Mouse (Mus musculus): ENCODE measurements around the gene Gsdma. TPM values are rescaled to one million over a fixed set of nuclear protein-coding genes. Genes with fewer than 3 reads are reported as not detected.
"Not testable (repeated sequence)": the region's sequence is repeated elsewhere in the genome, so short reads cannot be mapped to it uniquely, and the experiment has no call there.

Gsdma gene
- total RNA-seq, 4 experiments from 2014 or later = not detected

DNA sequence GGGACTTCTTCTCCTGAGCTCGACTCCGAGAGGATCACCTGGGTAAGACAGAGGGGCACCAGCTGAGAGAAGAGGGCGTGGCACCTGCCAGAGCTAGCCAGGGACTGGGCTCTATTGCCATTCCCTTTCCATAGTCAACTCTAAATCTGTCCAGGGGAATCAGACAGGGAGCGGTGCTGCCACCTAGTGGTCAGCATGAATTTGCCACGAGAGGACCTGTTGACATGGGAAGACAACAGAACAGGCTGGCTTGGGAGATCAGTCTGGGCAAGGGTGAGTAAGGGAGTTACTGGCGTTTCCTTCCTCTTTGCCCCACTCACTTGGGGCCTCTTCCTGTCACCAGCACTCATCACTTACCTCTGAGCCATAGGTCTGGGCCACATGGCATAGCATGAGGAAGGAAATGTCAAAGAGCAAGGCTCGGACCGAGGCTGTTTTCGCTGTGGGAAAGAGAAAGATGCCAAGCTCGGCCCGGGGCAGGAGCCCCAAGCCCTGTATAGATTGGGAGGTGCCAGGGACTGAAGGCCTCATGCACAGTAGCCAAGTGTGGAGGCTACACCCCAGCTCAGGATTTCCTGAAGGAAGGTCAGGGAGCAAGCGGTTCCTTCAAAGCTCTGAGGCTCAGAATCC lies 46.4 kb downstream of the Gsdma start:
- peak; percentile 60 for DNase-seq

DNA sequence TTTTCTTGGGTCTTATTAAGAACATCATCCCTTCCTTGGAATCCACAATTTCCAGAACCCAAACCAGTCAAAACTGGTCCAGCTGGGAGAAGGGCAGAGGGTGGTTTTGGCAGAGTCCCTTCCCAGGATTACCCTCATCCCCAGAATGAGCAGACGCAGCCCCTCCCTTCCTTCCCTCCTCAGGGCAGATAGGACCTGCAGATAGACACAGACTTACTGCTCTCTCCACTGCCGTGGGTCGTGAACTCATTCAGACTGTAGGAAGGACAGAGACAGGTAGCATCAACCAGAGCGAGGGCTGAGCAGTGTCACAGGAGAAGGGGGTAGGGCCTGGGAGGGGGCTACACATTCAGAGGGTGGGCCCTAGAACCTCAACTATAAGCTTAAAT lies 46.9 kb downstream of the Gsdma start:
- DNase-seq = no peak

DNA sequence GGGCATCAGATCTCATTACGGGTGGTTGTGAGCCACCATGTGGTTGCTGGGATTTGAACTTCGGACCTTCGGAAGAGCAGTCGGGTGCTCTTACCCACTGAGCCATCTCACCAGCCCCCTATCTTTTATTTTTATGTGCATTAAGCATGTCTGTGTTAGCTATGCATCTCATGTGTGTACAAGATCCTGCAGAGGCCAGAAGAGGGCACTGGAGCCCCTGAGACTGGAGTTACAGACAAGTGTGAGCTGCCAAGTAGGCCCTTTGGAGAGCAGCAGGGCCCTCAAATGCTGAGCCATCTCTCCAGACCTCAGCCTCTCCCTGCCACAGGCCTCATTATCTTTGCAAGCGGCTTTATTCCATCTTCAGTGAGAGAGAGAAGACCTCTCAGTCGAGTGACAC lies 47.9 kb downstream of the Gsdma start:
- DNase-seq = not testable (repeated sequence)

DNA sequence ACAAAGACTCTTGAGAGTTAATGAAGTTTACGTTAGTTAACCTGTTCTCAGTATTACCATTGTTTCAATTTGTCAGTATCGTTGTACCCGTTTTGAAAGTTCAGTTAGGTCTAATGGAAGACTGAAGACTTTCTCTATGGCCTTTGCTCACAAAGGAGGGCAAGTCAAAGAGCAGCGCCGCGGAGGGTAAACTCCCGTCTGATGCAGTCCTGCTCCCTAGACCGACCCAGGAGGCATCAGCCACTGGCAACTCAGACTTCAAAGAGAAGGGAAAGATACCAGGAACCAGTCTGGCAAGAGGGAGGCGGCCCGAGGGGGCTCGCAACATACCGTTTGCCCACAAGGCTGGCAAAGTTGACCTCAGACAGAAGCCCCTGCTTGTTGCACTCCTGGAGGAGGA lies 49.6 kb downstream of the Gsdma start:
- DNase-seq = no peak

DNA sequence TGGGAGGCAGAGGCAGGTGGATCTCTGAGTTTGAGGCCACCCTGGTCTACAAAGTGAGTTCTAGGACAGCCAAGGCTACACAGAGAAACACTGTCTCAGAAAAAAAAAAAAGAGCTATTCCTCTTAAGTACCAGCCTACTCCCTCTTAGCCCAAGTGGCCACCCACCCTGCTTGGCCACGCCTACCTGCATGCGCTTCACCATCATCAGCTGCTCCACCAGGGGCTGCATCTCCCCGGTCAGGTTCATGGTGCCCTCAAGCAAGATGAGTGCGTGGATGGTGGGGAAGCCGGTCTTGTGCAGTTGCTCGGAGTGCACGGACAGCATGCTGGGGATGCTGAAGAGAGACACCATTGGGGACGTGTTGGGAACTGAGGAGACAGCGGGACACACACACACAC lies 51.8 kb downstream of the Gsdma start:
- DNase-seq = no peak

DNA sequence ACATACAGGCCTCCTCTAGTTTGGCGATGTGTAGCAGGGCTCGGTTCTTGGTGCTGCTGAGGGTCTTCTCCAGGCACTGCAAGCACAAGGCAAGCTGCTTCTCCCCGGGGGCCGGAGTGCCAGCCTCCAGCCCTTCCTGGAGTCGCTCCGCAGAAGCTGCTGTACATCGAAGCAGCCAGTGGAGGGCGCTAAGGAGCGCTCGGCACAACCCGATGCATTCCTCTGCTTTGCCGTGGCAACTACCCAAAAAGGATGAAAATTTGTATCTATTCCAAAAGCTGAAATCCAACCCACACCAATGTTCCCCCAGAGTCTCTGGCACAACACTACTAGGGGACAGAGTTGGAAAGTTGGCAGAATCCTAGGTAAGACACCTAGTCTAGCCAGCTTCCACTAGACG lies 53.8 kb downstream of the Gsdma start:
- peak; percentile 62 for DNase-seq

DNA sequence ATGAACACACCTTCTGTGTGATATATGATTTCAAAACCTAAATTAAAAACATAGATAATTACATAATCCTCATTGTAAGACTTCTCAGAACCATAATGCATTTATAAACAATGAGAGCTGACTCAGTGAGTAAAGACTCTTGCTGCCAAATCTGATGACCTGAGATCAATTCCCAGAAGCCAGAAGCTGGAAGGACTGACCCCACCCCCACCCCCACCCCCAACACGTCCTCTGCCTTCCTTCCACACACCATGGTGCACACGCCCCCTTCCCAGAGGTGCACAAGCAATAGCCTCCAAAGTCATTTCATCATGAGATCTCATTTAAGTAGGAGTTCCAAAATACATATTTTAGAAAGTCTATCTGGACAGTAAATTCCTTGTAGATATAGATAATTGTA lies 56.6 kb downstream of the Gsdma start:
- no peak for DNase-seq

DNA sequence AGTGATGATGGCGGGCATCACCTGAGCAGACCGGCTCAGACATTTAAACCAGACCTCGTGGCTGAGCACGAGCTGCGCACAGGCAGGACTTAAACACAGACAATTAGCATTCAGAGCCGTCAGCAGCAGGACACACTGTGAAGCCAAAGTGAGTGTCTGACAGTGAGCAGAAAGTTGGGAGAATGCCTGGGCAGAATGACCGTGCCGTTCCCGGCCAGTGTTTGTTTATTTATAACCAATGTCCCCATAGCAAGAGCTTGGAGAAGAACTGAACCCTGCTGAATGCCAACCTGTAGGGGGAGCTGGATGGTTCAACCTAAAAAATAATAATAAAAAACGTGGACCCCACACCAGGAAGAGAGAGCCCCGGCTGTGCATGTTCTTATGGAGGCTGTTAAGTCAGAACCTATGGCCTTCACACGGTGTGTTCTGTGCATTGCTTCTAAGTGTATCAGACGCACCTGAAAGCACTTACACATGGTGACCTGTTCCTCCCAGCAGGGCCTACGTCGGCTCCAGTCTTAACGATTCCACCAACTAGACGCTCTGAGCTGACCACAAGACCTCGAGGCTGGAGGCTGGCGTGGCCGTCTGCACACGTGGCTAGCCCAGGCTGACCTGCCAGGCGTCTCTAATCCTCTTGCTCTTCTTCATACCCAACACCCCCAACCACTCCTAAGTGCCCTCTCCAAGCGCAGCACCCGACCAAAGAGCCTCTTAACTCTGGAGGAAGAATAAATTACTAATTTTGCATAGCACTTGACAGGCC lies 57.5 kb downstream of the Gsdma start:
- DNase-seq = no peak

DNA sequence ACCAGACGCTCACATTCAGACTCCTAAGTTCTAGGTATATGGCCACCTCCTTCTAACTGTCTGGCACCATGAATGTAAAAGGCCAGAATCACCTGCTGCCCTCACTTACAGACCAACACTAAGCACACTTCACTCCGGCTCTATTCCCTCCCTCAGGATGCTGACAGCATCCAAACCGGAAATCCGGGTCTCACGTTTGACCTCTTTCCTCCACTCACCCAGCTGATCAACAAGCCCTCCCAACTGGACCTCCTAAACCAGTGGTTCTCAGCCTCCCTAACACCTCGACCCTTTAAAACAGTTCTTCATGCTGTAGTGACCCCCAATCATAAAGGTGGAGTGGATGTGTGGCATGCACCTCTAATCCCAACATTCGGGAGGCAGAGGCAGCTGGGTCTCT lies 58.9 kb downstream of the Gsdma start:
- no peak for DNase-seq

DNA sequence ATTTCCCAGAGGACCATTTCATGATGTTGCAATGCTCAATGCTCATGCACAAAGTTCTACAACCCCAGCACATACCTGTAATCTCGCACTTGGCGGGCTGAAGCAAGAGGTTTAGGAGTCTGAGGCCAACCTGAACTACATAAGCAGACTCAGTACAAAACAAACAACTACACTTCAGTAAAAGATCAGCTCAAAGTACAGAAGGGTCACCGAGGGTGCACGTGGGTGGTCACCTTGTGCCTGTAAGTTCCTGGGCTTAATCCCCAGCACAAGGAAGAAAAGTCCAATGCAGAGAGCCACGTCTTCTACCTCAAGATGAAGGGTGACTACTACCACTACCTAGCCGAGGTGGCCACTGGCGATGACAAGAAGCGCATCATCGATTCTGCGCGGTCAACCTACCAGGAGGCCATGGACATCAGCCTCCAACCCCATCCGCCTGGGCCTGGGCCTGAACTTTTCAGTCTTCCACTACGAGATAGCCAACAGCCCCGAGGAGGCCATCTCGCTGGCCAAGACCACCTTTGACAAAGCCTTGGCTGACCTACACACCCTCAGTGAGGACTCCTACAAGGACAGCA lies 61.9 kb downstream of the Gsdma start:
- no peak for DNase-seq

Other genes with a start within 250 kb of the Gsdma start
- 100 to 1,000 TPM in 1 of 4 experiments, 10 to 100 TPM in 3; 78.5 to 100 (median 88.6) TPM for gene Mien1, start 225.4 kb upstream of the Gsdma start, total RNA-seq (2022)
- gene Grb7, start 218.0 kb upstream of the Gsdma start, total RNA-seq (2022) = under 1 TPM in 3 of 4 experiments, not detected in 1; 0.13 to 0.70 (median 0.42) TPM
- gene Ikzf3, start 118.3 kb upstream of the Gsdma start, total RNA-seq (2022) = 1 to 10 TPM in 1 of 4 experiments, under 1 TPM in 3; 0.49 to 1.0 (median 0.75) TPM
- gene Zpbp2, start 113.3 kb upstream of the Gsdma start, total RNA-seq (2022) = 1 to 10 TPM in 1 of 4 experiments, under 1 TPM in 2, not detected in 1; 0.51 to 1.1 (median 0.74) TPM
- gene Ormdl3, start 77.0 kb upstream of the Gsdma start, total RNA-seq (2022) = 100 to 1,000 TPM; 102 to 147 (median 129) TPM
- not detected for gene Lrrc3c, start 66.1 kb upstream of the Gsdma start, total RNA-seq (2022)
- 10 to 100 TPM; 12.6 to 16.2 (median 14.5) TPM for gene Gm12355, start 38.7 kb upstream of the Gsdma start, total RNA-seq (2022)
- 10 to 100 TPM in 1 of 4 experiments, 1 to 10 TPM in 3; 1.5 to 14.3 (median 4.9) TPM for gene Gsdma3, start 38.0 kb upstream of the Gsdma start, total RNA-seq (2022)
- gene Gsdma2, start 17.6 kb upstream of the Gsdma start, total RNA-seq (2022) = under 1 TPM in 1 of 4 experiments, not detected in 3; 0.63 TPM
- gene Psmd3, start 18.2 kb downstream of the Gsdma start, total RNA-seq (2022) = 100 to 1,000 TPM; 115 to 121 (median 117) TPM
- gene Csf3, start 36.9 kb downstream of the Gsdma start, total RNA-seq (2022) = not detected
- gene Med24, start 65.1 kb downstream of the Gsdma start, total RNA-seq (2022) = 10 to 100 TPM; 47.7 to 63.3 (median 55.7) TPM
- 100 to 1,000 TPM in 1 of 4 experiments, 10 to 100 TPM in 3; 67.1 to 111 (median 82.9) TPM for gene Thra, start 76.3 kb downstream of the Gsdma start, total RNA-seq (2022)
- gene Nr1d1, start 111.0 kb downstream of the Gsdma start, total RNA-seq (2022) = 100 to 1,000 TPM; 140 to 286 (median 201) TPM
- 10 to 100 TPM; 93.5 to 98.5 (median 93.7) TPM for gene Msl1, start 131.2 kb downstream of the Gsdma start, total RNA-seq (2022)
- gene Casc3, start 140.6 kb downstream of the Gsdma start, total RNA-seq (2022) = 10 to 100 TPM; 34.3 to 47.2 (median 41.6) TPM
- 1 to 10 TPM in 2 of 4 experiments, under 1 TPM in 2; 0.55 to 1.8 (median 1.0) TPM for gene Rapgefl1, start 172.4 kb downstream of the Gsdma start, total RNA-seq (2022)
- gene Wipf2, start 199.3 kb downstream of the Gsdma start, total RNA-seq (2022) = 10 to 100 TPM; 20.4 to 26.7 (median 23.5) TPM
- under 1 TPM; 0.20 to 0.95 (median 0.72) TPM for gene Cdc6, start 243.4 kb downstream of the Gsdma start, total RNA-seq (2022)